Mouse (Mus musculus) heart, postnatal 0 days (tissue): ENCODE data around the gene Tshz2. TPM values are rescaled to one million over a fixed set of nuclear protein-coding genes. Genes with fewer than 3 reads are reported as not detected.

Experiments used
- ATAC-seq: fragments of 200-750 bp; cut with Nextera tagmentation; 2 replicates; pipeline ENCODE4 v1.8.0; 2017; ENCODE audit warnings: low read depth, moderate number of reproducible peaks, moderate library complexity; ENCODE audit not compliant: insufficient read depth
- DNase-seq: peaks from one replicate; pipeline ENCODE4 v3.0.0-alpha.2; 2016; ENCODE audit warnings: low spot score
- H3K27ac ChIP-seq: fragments of 300-500 bp; sonication (generic); 2 replicates; pipeline ENCODE4 v1.5.1; 2014; ENCODE audit warnings: low read depth, mild to moderate bottlenecking
- H3K27me3 ChIP-seq: fragments of 300-500 bp; sonication (generic); 2 replicates; pipeline ENCODE4 v1.6.1; 2014; ENCODE audit warnings: low read length, mixed read lengths; ENCODE audit not compliant: control insufficient read depth, insufficient read depth
- H3K36me3 ChIP-seq: fragments of 300-500 bp; sonication (generic); replicated peaks from 2 replicates; pipeline ENCODE4 v1.6.1; 2014; ENCODE audit warnings: low read length, mixed read lengths; ENCODE audit not compliant: control insufficient read depth, insufficient read depth
- H3K4me1 ChIP-seq: fragments of 300-500 bp; sonication (generic); 2 replicates; pipeline ENCODE4 v1.6.1; 2014; ENCODE audit warnings: antibody characterized with exemption; ENCODE audit not compliant: control insufficient read depth, insufficient read depth
- H3K4me2 ChIP-seq: fragments of 300-500 bp; sonication (generic); 2 replicates; pipeline ENCODE4 v1.6.1; 2014; ENCODE audit warnings: low read depth, mild to moderate bottlenecking, low read length, moderate library complexity
- H3K4me3 ChIP-seq: fragments of 300-500 bp; sonication (generic); 2 replicates; pipeline ENCODE4 v1.5.1; 2014; ENCODE audit warnings: low read depth, low read length
- H3K9ac ChIP-seq: fragments of 300-500 bp; sonication (generic); replicated peaks from 2 replicates; pipeline ENCODE4 v1.6.1; 2014; ENCODE audit warnings: low read depth, low read length, mixed read lengths
- H3K9me3 ChIP-seq: fragments of 300-500 bp; sonication (generic); replicated peaks from 2 replicates; pipeline ENCODE4 v1.6.1; 2016; ENCODE audit warnings: low read length; ENCODE audit not compliant: control insufficient read depth
- CTCF ChIP-seq: IDR thresholded peaks from 2 replicates; pipeline ENCODE4 v1.5.1; 2016; ENCODE audit warnings: antibody characterized with exemption, control low read depth, low read depth
- EP300 ChIP-seq: IDR thresholded peaks from 2 replicates; pipeline ENCODE4 v1.6.1; 2016; ENCODE audit warnings: antibody characterized with exemption, low read depth
- WGBS: fragments of 180-500 bp; shearing (Covaris S2); extraction: QIAGEN DNeasy Blood & Tissue Kit; methylation state at CpG from one replicate; pipeline ENCODE4 v1.1.7; 2014; 5-methylcytosine and 5-hydroxymethylcytosine counted together
- polyA plus RNA-seq: library from polyadenylated mRNA; unstranded; fragments of >200 nt; fragmentation: Nextera tagmentation; extraction: Ambion mirVana; gene quantifications from 2 replicates; pipeline ENCODE4 v1.2.1, GENCODE M21; 2015
- total RNA-seq: library from RNA; depleted of rRNA; stranded (reverse); fragments of >200 nt; gene quantifications from 2 replicates; pipeline ENCODE4 v1.2.3, GENCODE M21; 2014; ENCODE audit warnings: low replicate concordance

The Tshz2 gene
- total and polyA plus RNA-seq, 2 experiments from 2014 or later = 2.8 to 7.8 TPM

- H3K27ac ChIP-seq = no peak overlapping the region
- H3K4me2 ChIP-seq = no peak overlapping the region
- H3K9me3 ChIP-seq = 0 out of 2 replicates have a peak, but pooled peaks cover 4% of the 10 kb centered on the region
- ATAC-seq (no peak), DNase-seq (no peak)
- H3K9ac ChIP-seq = no peak overlapping the region
- no peak overlapping the region for H3K4me3 ChIP-seq
- H3K27me3 ChIP-seq = no peaks in the 10 kb centered on the region
- no peaks in the 10 kb centered on the region for H3K4me1 ChIP-seq
- H3K36me3 ChIP-seq = no peaks in the 10 kb centered on the region
- TF ChIP-seq CTCF (no peak), EP300 (no peak)
- WGBS = 91% methylated on average over 6 of the region's 6 CpGs
Observed at GRCm38 (mm10) chr2:169970481-169970880, 337.7 kb downstream of the Tshz2 start.

- H3K36me3 ChIP-seq = no peaks in the 10 kb centered on the region
- 74% methylated on average over 10 of the region's 10 CpGs for WGBS
- no peak for TF ChIP-seq CTCF
- no peak for TF ChIP-seq EP300
- ATAC-seq (no peak), DNase-seq (no peak)
- H3K9ac ChIP-seq = no peak overlapping the region
- H3K27me3 ChIP-seq = no peaks in the 10 kb centered on the region
- no peak overlapping the region for H3K4me3 ChIP-seq
- H3K4me1 ChIP-seq = no peaks in the 10 kb centered on the region
- no peak overlapping the region for H3K27ac ChIP-seq
- no peak overlapping the region for H3K4me2 ChIP-seq
- no peaks in the 10 kb centered on the region for H3K9me3 ChIP-seq
Observed at GRCm38 (mm10) chr2:169982925-169983324, 350.1 kb downstream of the Tshz2 start.

DNA sequence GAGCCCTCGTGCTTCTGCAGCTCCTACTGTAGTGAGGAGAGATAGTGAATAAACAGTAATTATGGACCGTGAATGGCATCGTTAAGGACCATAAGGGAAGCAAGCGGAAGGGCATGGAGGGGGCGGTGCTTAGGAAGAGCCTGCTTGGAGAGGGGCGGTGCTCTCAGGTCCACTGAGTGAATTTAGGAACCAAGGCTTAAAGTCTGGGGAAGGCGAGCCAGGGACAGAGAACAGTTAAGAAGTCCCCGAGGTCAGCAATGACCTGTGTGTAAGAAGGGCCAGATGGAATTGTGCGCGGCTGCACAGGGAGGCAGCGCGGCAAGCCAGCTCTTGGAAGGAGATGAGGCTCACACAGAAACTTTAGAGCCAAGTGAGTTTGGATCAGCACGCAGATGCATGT is 354.4 kb downstream of the Tshz2 start:
- no peak overlapping the region for H3K9ac ChIP-seq
- ATAC-seq (no peak), DNase-seq (no peak)
- H3K27ac ChIP-seq = no peak overlapping the region
- TF ChIP-seq CTCF (no peak), EP300 (no peak)
- H3K9me3 ChIP-seq = no peaks in the 10 kb centered on the region
- H3K4me2 ChIP-seq = no peak overlapping the region
- no peaks in the 10 kb centered on the region for H3K36me3 ChIP-seq
- H3K4me1 ChIP-seq = no peaks in the 10 kb centered on the region
- 56% methylated on average over 13 of the region's 13 CpGs for WGBS
- no peak overlapping the region for H3K4me3 ChIP-seq
- no peaks in the 10 kb centered on the region for H3K27me3 ChIP-seq

GRCm38 (mm10) chr2:169989186-169989585 is 356.4 kb downstream of the Tshz2 start:
- H3K4me3 ChIP-seq = no peak overlapping the region
- WGBS = 87% methylated on average over 1 of the region's 1 CpGs
- H3K4me2 ChIP-seq = no peak overlapping the region
- H3K9me3 ChIP-seq = no peaks in the 10 kb centered on the region
- H3K9ac ChIP-seq = no peak overlapping the region
- H3K4me1 ChIP-seq = no peaks in the 10 kb centered on the region
- no peak for ATAC-seq
- H3K36me3 ChIP-seq = no peaks in the 10 kb centered on the region
- no peak for DNase-seq
- H3K27me3 ChIP-seq = no peaks in the 10 kb centered on the region
- H3K27ac ChIP-seq = no peak overlapping the region
- no peak for TF ChIP-seq CTCF
- no peak for TF ChIP-seq EP300

DNA sequence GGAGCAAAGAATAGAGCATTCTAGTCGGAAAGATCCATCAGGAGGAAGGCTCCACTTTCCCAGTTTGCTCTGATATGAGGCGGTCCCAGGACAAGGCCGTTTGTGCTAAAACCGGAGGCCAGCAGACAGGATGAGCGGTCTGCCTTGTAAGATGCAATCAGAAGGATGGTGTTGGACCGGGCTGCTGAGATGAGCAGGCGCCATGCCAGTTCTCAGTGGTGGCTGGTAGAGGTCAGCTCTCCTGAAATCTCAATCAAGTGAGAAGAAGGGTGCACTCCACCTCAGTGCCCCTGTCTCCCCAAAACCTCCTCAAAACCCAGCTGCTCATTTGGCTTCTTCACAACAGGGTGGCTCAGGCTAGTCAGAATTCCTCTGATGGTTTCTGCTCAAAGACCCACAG is 358.2 kb downstream of the Tshz2 start:
- Histone ChIP-seq H3K4me2 (no peak overlapping the region), H3K9me3 (no peaks in the 10 kb centered on the region)

DNA sequence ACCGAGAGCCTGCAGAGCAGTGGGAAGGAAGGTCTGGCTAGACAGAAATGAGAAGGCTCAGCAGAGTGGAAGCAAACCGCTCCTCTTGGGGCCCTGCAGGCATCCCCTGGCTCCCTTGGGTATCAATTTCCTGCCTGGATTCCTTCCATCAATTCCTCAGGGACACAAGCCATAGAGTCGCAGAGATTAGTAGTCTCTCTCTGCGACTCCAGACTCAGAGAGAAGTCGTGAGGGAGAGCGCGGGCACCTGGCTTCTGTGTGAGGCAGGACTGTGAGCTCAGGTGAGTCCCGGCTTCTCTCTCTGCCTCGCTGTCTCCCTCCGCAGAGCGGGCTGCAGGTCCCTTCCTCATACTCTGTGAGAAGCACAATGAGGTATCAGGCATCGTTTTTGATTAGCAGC is 363.2 kb downstream of the Tshz2 start:
- ATAC-seq (peak; percentile 28; the same call in 1 of the 2 replicates), DNase-seq (no peak)
- no peak for TF ChIP-seq EP300
- no peak for TF ChIP-seq CTCF
- H3K4me3 ChIP-seq = peak overlapping the region; percentile 18; the same call in 1 of the 2 replicates
- H3K36me3 ChIP-seq = no peaks in the 10 kb centered on the region
- no peak overlapping the region for H3K9ac ChIP-seq
- peaks cover 5% of the 10 kb centered on the region; the same call in 1 of the 2 replicates for H3K4me1 ChIP-seq
- H3K27me3 ChIP-seq = 0 out of 2 replicates have a peak, but pooled peaks cover 3% of the 10 kb centered on the region
- H3K27ac ChIP-seq = no peak overlapping the region
- peak overlapping the region; percentile 43 for H3K4me2 ChIP-seq
- H3K9me3 ChIP-seq = no peaks in the 10 kb centered on the region
- WGBS = 25% methylated on average over 12 of the region's 12 CpGs

More for the DNA sequence above, 358.2 kb downstream of the Tshz2 start:
- H3K27me3 ChIP-seq = 0 out of 2 replicates have a peak, but pooled peaks cover 3% of the 10 kb centered on the region
- no peaks in the 10 kb centered on the region for H3K36me3 ChIP-seq
- ATAC-seq (no peak), DNase-seq (no peak)
- TF ChIP-seq EP300 (no peak), CTCF (no peak)
- peaks cover 3% of the 10 kb centered on the region; the same call in 1 of the 2 replicates for H3K4me1 ChIP-seq
- no peak overlapping the region for H3K9ac ChIP-seq
- no peak overlapping the region for H3K4me3 ChIP-seq
- 75% methylated on average over 7 of the region's 7 CpGs for WGBS
- no peak overlapping the region for H3K27ac ChIP-seq
